Mouse (Mus musculus): ENCODE results near the gene Esrrb. TPM values are rescaled to one million over a fixed set of nuclear protein-coding genes. Genes with fewer than 3 reads are reported as not detected.

Gene Esrrb
- total RNA-seq, 2 experiments from 2014 or later = 12.7 to 15.0 TPM

DNA sequence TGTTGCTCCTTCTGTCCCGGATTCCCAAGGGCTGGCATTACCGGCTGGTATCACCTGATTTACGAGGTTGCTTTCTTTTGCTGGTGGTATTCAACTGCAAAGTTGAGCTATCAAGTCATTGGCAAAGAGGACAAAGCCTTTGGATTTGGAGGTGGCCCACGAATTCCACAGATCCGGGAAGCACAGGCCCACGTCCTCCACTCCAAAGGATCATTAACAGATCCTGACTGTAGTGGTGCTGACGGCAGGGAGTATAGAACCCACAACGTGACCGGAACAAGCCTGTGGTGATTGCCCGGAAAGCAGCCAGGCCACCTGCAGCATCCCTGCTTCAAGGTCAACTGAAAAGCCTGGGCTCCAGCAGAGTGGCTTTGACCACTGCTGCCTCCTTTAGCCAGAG is 140.8 kb downstream of the Esrrb start:
- DNase-seq = no peak

DNA sequence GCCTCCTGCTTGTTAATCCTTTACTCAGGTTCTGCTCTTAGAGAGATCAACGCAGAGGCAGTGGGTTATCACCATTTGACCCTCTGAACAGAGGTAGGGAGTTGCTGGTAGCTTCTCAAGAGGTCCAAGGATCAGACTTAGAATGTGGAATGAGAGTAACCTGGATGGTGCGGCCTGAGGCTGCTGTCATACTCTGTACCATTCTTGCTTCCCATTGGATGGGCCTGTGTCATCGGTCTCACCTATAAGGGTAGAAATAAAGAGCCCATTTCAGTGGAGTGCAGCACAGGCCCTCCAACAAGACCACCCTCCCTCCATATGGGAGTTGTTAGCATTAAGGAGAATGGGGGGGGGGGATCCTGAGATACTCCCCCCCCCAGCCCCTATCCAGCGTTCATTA is 143.0 kb downstream of the Esrrb start:
- DNase-seq = no peak

DNA sequence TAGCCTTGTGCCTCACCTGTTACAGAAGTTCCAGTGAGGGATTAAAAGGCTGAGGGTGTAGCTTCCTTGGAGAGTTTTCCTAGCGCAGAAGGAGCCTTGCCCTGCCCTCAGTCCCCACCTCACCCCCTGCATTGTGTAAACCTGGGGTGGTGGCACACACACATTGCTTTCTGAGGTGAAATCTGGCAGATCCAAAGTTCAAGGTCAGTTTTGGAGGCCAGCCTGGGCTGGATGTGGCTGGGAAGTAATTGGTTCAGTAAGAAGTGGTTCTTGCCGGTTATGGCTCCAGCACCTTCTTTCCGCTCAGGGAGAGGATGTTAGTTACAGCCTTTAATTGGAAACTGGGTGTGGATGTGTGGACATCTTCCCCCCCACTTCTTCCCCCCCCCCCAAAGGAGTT is 143.4 kb downstream of the Esrrb start:
- no peak for DNase-seq

DNA sequence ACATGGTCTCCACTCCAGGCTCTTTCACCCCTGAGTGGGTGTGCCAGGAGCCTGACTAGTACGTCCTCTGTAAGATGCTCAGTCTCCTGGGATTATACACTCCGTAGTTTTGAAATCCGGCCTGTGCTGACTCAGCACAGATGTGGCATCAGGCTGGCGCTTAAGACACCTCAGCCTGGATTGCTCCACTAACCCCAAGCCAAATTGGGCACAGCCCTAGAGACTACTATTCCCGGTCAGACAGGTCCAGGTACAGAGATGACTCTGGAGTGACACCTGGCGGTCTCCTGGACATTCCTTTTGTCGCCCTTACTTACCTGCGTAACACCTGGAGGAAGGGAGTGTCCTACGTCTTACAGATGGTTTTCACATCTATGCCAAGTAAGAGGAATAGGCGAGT is 146.8 kb downstream of the Esrrb start:
- no peak for DNase-seq

DNA sequence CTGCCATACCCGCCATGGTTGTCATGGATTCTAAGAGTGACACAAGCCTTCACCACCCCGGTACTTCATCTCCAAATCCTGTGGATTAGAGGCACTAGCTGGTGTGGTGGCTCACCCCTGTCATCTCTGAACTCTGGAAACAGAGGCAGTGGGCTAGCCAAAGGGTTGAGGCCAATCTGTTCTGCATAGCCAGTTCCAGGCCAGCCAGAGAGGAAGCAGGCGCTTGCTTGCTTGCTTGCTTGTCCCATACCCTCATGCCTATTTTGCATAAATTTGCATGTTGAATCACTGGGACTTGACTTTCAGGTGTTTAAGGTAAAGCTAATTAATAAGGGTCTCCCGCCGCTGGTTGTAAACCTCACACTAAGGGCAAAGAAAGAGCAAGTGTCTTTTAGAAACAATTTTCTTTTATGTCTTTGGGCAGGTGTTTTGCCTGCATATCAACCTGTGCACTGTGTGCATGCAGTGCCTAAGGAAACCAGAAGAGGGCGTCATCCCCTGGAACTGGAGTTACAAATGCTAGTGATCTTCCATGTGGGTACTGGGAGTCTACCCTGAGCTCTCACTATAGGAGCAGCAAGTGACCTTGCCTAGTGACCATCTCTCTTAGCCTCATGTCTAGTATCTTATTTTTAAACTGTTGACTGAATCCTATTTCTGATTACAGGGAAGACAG is 147.5 kb downstream of the Esrrb start:
- DNase-seq = no peak

DNA sequence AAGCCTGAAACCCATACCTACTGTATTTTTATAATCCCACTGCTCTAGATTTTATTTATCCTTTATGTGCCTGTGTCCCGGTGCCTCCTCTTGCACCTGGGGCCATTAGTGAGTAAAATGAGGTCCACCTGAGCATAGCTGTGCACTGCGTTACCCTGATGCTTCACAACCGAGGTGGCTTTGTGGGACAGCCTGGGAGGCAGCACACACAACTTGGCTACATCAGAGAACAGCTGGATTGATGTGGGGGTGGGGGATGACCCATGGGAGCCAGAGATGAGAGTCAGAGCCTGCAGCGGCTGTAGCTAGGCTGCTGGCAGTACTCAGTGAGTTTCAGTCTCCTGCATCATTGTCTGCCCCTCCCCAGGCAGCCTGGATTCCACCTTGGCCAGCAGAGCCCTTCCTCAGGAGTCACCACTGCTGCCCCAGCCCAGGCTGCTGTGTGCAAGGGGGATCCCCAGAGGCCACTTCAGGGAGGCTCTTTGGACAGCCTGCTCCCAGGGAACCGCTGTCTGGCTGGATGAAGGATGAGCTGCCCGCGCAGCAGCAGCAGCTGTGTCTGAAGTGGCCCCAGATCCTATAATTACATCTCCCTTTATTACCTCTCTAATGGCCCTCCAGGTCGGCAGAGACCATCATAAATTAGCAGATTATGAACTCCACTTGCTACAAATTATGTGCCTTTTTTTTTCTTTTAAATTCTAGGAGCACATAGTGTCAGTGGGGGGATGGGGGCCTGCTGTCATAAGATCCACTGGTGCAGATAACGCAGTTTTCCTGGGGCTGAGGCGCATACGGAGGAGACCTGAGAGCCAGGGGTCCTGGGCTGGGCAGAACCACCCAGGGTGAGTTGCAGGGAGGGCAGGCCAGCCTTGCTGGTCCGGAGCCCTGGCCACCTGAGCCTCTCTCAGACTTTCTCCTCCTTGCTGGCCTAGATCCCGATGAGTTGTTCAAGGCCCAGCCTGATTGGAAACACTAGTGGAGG is 148.7 kb downstream of the Esrrb start:
- DNase-seq = no peak

DNA sequence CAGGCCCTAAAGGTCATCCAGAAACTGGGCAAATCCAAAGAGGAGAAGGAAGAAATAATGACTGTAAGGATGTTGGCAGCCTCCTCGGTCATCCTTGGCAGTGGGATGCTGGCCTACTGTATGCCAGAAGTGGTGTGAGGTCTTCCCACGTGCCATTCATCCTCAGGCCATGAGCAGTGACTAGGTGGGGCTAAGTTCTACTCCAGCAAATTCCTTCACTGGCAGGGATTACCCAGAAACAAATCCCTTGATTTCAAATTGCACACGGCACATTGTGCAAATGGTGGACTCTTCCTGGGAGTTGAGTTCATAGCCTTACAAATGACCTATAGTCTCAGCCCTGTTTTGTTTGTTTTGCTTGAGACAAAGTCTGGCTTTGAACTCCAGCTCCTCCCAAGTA is 151.4 kb downstream of the Esrrb start:
- DNase-seq = no peak

DNA sequence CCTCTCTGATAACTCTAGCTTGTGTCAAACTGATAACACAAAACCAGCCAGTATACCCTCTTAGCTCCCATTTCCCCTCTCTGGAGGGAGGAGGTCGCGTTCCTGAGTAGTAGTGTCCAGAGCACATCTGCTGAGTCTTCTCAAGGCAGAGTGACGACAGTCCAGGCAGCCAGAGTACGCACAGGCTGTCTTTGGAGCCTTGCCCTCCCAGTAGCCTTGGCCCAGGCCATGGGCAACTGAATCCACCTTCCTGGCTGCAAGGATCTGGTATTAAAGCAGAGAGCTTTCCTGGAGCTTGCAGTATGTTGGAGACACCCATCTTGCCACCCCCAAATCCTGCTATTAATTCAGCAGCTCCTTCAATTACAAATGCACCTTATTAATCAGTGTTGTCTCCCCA is 152.7 kb downstream of the Esrrb start:
- DNase-seq = no peak

DNA sequence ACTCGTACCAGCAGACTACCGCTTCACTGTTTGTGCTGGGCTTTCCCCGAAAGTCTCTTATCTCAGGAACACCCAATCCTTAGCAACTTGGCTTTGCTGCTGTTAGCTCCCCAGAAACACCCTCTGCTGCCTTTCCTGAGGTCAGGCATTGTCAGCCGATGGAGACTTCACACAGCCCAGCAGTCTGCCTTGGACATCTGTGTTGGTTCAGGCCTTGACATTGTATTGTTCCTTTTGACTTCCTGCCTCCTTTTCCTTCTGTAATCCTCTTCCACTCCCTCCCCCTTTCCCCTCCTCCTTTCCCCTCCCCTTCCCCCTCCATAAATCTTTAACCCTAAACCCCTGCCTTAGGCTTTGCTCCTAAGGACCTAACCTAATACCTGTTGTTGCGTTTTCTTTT is 155.7 kb downstream of the Esrrb start:
- DNase-seq = no peak

DNA sequence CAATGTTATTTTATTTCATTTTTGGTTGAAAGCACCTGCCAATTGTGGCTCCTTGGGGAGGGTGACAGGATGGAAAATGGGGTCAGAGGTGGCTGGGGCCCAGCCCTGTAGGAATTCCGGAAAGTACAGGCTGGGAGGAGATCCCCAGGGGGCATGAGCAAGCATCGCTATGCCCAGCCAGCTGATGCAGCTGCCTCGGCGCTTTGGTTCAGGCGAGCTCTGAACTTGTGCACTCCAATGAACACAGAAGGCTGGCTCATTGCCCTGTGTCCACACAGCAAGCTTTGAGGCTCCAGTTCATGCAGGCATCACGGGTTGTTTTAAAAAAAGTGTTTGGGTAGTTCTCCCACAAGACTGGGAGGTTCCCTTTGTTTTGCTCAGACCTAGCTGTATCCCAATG is 156.8 kb downstream of the Esrrb start:
- peak; percentile 31 for DNase-seq

DNA sequence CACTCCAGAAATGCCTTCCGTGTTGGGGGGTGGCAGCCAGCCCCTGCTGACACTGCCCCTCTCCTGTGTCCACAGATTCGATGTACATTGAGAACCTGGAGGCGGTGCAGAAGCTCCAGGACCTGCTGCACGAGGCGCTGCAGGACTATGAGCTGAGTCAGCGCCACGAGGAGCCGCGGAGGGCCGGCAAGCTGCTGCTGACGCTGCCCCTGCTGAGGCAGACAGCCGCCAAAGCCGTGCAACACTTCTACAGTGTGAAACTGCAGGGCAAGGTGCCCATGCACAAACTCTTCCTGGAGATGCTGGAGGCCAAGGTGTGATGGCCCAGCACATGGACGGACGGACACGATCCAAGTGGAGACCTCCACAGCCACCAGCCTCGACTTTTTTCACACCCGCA is 157.8 kb downstream of the Esrrb start:
- DNase-seq = no peak

DNA sequence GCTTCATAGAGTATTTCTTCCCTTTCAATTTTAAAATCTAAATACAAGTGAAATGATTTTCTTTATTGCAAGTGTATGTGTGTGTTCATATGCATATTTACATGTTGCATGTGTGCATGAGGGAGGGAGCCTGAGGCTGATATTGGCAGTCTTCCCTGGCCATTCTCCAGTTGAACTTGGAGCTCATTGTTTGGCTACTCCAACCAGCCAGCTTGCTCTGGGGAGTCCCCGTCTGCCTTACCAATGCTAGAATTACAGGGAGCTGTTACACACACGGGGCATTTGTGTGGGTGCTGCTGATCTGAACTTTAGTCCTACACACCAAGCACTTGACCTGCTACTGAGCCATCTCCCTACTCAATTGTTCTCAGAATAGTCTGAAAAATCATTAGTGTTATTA is 173.4 kb downstream of the Esrrb start:
- DNase-seq = peak; percentile 55

DNA sequence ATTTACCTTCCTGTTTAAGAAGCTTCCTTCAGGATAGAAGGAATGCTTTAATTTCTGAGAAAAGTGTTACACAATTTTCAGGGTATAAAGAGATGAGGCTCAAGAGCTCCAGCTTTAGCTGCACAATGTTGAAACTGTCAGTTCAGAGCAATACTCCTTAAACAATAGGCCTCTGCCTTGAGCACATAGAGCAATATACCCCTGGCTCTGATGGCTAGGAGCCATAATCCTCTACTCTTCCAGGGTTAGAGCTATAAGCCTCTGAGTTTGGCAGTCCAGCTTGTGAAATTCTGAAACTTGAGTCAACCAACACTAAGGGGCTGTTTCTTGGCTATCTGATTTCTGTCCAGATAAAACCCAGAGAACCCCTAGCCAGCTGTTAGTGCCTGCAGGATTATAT is 176.9 kb downstream of the Esrrb start:
- DNase-seq = no peak

DNA sequence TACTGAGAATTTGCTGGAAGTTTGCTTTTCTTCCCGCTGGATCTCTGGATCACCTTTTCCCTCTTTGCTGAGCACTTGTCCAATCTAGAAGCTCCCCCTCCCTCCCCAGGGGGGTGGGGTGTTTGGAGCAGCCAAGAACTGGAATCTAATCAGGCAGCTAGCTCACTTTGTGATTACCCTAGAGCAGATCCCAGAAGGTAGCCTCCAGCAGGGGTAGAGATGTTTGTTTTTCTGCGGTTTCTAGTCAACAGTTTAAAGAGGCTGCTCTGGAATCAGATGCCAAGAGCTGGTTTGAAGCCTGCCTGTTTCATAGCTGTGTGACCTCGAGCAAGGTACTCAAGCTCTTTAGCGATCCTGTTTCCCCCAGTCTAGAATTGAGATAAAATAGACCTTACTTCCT is 177.8 kb downstream of the Esrrb start:
- DNase-seq = no peak

DNA sequence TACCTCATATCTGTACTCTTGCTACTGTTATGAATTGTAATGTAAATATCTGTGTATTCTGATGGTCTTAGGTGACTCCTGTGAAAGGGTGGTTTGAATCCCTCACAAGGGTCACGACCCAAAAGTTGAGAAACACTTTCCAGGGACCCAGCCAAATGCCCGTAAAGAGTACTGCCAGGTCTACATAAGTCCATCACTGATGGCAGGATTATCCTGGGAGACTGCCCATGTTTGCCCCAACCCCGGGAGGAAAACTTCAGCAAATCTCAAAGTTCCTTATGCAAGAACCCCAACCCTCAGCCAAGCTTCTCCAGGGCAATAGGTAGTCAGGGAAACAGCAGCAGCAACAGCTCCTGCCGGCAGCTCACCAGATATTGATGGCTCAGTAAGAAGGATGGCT is 178.6 kb downstream of the Esrrb start:
- no peak for DNase-seq

DNA sequence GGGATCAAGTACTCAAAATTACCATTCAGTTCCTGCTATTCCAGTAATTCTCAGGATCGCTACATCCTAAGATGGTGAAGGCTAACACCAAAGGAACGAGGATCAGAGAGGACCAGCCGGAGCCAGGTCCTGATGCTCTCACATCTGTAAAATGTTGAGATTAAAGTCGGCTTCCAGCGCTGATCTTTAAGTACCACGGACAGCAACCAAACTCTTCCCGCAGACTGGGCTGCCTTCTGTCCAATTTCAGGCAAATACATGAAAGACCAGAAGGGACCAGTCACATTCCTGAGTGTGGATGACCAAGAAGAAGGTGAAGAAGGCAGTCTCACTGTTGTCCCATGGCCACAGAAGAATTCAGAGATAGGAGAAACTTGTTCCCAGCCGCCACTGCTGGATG is 186.9 kb downstream of the Esrrb start:
- peak; percentile 44 for DNase-seq

DNA sequence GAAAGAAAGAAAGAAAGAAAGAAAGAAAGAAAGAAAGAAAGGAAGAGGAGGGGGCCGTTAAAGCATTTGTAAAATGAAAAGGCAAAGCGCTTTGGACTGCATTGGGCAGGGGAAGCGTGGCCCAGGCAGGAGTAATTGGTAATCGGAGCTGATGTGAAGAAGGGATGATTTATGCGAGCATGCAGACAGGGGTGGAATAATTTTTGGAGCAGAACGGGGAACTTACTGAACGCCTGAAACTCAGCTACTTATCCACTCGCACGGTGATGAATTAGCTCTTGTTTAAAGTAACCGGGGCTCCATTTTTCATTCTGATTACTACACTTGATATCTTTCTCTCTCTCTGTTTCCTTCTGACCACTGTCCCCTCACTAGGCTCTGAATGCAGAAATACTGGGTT is 192.1 kb downstream of the Esrrb start:
- DNase-seq = no peak

DNA sequence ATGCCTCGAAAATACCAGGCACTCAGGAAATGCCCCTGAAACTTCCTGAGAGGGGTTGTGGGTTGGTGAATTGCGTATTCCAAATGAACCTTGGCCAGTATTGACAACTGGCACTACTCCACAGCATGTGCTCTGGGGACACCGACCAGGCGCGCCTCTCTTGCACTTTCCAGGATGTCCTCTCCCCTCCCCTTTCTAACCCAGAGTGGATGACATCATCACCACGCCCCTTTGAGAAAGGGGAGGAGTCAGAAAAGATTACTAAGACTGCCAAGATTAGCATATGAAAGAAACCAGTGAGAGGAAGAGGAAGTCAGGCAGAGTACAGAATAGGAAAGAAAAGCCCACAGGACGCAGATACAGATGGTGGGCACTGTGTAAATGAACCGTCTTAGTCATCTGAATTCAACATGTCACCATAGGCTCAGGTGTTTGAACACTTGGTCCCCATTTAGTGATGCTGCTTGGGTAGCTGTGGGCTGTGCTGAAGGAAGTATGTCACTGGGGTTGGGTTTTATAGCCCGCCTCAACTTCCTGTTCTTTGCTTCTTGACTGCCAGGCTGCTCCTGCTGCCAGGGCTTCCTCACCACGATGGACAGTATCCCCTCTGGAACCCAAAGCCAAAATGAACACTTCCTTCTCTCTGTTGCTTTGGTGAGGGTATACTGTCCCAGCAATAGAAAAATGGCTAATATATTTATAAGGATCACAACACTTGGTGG is 196.0 kb downstream of the Esrrb start:
- DNase-seq = peak; percentile 37

DNA sequence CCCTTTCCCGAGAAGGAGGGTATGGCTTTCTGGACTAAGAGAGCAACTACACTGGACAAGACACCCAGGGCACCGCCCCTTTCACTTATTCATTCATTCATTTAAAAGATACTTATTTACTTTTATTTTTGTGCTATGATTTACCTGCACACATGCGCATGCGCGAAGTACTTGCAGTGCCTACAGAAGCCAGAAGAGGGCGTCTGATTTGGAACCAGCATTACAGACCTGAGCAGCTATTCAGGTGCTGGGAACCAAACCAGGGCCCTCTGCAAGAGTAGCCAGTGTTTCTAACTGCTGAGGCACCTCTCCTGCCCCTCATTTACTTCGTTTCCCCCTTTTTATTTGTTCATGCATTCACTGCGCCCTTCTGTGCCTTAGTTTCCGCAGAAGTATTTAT is 198.0 kb downstream of the Esrrb start:
- DNase-seq = no peak

DNA sequence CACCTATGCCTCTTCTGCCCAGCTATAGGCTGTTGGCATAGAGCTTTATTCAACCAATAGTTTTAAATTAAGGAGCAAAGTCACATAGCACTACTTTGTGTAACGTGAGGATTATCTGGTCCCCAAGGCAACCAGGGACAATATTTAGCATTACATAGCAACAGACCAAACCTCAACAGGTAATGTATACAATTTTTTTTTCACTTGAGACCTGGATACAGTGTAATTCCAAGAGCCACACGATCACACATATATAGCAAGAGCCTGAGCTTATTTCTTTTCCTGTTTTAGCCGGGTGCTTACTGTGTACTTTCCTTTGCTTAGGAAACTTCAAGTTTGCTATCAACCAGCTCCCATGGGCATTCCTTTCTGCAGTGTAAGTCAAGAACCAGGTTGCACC is 201.8 kb downstream of the Esrrb start:
- no peak for DNase-seq

DNA sequence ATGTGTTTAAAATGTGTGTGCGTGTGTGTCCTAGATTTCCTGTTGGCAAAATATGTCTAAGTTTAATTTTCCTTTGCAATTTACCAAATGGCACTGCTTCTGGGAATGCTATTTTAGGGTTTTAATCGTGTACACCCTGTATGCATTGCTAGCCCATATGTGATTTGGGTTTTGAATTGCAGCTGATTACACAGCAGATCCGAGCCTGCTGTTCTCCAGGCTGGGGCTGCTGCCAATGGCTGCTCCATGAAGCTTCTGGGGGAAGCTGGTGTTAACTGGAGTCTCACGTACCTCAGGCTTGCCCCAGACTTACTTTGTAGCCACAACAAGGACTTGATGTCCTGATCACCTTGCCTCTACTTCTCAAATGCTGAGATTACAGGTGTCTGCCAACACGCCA is 205.1 kb downstream of the Esrrb start:
- DNase-seq = no peak

Measured in heart, postnatal 4 days (tissue).